Mouse (Mus musculus) embryonic facial prominence, embryonic 14.5 days (tissue): ENCODE results near the gene Ap1ar. TPM values are rescaled to one million over a fixed set of nuclear protein-coding genes. Genes with fewer than 3 reads are reported as not detected.

Source experiments
- ATAC-seq: fragments of 200-750 bp; cut with Nextera tagmentation; 2 replicates; pipeline ENCODE4 v1.8.0; 2017; ENCODE audit warnings: low read depth, moderate number of reproducible peaks, moderate TSS enrichment
- DNase-seq: peaks from one replicate; pipeline ENCODE4 v3.0.0-alpha.2; 2015; ENCODE audit warnings: low spot score
- H3K27ac ChIP-seq: fragments of 300-500 bp; sonication (generic); replicated peaks from 2 replicates; pipeline ENCODE4 v1.5.1; 2014; ENCODE audit warnings: low read depth, mild to moderate bottlenecking, low read length, moderate library complexity
- H3K27me3 ChIP-seq: fragments of 300-500 bp; sonication (generic); replicated peaks from 2 replicates; pipeline ENCODE4 v1.6.1; 2014; ENCODE audit warnings: low read length; ENCODE audit not compliant: control insufficient read depth, insufficient read depth
- H3K36me3 ChIP-seq: fragments of 300-500 bp; sonication (generic); 2 replicates; pipeline ENCODE4 v1.6.1; 2014; ENCODE audit warnings: low read length, mixed read lengths; ENCODE audit not compliant: control insufficient read depth, insufficient read depth
- H3K4me1 ChIP-seq: fragments of 300-500 bp; sonication (generic); 2 replicates; pipeline ENCODE4 v1.6.1; 2014; ENCODE audit warnings: antibody characterized with exemption, low read length; ENCODE audit not compliant: control insufficient read depth, insufficient read depth
- H3K4me2 ChIP-seq: fragments of 300-500 bp; sonication (generic); 2 replicates; pipeline ENCODE4 v1.6.1; 2014; ENCODE audit warnings: low read depth, mild to moderate bottlenecking, low read length, moderate library complexity, mixed read lengths
- H3K4me3 ChIP-seq: fragments of 300-500 bp; sonication (generic); 2 replicates; pipeline ENCODE4 v1.5.1; 2014; ENCODE audit warnings: low read depth, mild to moderate bottlenecking, low read length
- H3K9ac ChIP-seq: fragments of 300-500 bp; sonication (generic); 2 replicates; pipeline ENCODE4 v1.6.1; 2014; ENCODE audit warnings: low read depth, mild to moderate bottlenecking, low read length, moderate library complexity, mixed read lengths
- H3K9me3 ChIP-seq: fragments of 300-500 bp; sonication (generic); 2 replicates; pipeline ENCODE4 v1.6.1; 2016; ENCODE audit warnings: low read length; ENCODE audit not compliant: control insufficient read depth
- WGBS: fragments of 180-500 bp; shearing (Covaris S2); extraction: QIAGEN DNeasy Blood & Tissue Kit; methylation state at CpG from one replicate; pipeline ENCODE4 v1.1.7; 2014; 5-methylcytosine and 5-hydroxymethylcytosine counted together
- polyA plus RNA-seq: library from polyadenylated mRNA; unstranded; fragments of >200 nt; fragmentation: Nextera tagmentation; extraction: Ambion mirVana; gene quantifications from 2 replicates; pipeline ENCODE4 v1.2.1, GENCODE M21; 2014

Ap1ar gene
- polyA plus RNA-seq, 1 experiment from 2014 or later: 36.2 TPM

GRCm38 (mm10) chr3:127868046-127868758 lies 30.9 kb upstream of the Ap1ar start:
- no peak overlapping the region for H3K9ac ChIP-seq
- H3K9me3 ChIP-seq: no peaks in the 10 kb centered on the region
- no peaks in the 10 kb centered on the region for H3K36me3 ChIP-seq
- WGBS: 75% methylated on average over 9 of the region's 9 CpGs
- H3K4me2 ChIP-seq: no peak overlapping the region
- ATAC-seq (no peak), DNase-seq (no peak)
- H3K4me3 ChIP-seq: no peak overlapping the region
- H3K27me3 ChIP-seq: no peaks in the 10 kb centered on the region
- no peaks in the 10 kb centered on the region for H3K4me1 ChIP-seq
- no peak overlapping the region for H3K27ac ChIP-seq

DNA sequence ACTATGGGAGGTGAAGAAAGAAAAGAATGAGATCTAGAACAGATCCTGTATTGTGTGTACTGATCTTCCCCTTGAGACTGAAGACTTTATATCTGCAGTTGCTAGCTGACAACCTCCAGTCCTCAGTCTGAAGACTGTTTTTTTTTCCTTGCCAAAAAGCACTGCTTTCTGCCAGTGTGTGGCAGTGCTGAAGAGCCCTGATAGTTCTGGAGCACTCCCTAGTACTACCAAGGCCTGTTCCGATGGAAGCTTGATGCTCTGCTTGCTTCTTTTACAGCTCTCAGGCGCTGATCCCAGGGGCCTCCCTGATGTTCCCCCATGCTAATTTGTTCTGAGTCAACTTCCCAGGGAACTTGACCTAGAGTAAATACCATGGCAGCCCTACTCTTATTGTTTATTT lies 26.9 kb upstream of the Ap1ar start:
- Histone ChIP-seq H3K36me3 (no peaks in the 10 kb centered on the region), H3K9me3 (no peaks in the 10 kb centered on the region), H3K27me3 (no peaks in the 10 kb centered on the region), H3K27ac (no peak overlapping the region), H3K9ac (no peak overlapping the region), H3K4me2 (no peak overlapping the region), H3K4me3 (no peak overlapping the region), H3K4me1 (no peaks in the 10 kb centered on the region)
- no peak for ATAC-seq
- no peak for DNase-seq
- 37% methylated on average over 2 of the region's 2 CpGs for WGBS

- Histone ChIP-seq H3K4me3 (no peak overlapping the region), H3K4me1 (no peaks in the 10 kb centered on the region), H3K9ac (no peak overlapping the region), H3K4me2 (no peak overlapping the region), H3K9me3 (no peaks in the 10 kb centered on the region), H3K36me3 (no peaks in the 10 kb centered on the region), H3K27me3 (no peaks in the 10 kb centered on the region), H3K27ac (no peak overlapping the region)
- WGBS: 62% methylated on average over 3 of the region's 3 CpGs
- ATAC-seq (no peak), DNase-seq (peak; percentile 23)
Observed at GRCm38 (mm10) chr3:127863571-127863970, 26.2 kb upstream of the Ap1ar start.

DNA sequence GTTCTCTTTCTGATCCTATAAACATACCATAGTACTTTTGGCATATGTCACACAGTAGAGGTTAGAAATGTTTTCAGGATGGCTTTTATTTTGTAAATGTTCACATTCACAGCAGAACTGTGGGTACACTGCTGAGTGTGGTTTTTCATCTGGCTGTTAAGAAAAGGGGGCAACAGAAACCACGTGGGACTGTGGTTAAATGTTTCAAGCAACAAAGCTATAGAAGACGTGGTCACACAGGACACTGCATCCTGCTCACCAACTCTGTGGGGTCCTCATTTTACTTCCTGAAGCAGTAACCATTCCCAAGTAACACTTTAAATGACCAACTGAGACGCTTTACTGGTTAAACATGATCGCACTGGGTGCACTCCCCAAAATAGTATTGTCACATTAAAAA lies 25.2 kb upstream of the Ap1ar start:
- no peak overlapping the region for H3K4me2 ChIP-seq
- H3K27ac ChIP-seq: no peak overlapping the region
- 59% methylated on average over 4 of the region's 4 CpGs for WGBS
- H3K9me3 ChIP-seq: no peaks in the 10 kb centered on the region
- DNase-seq (no peak), ATAC-seq (no peak)
- no peak overlapping the region for H3K4me3 ChIP-seq
- H3K4me1 ChIP-seq: no peaks in the 10 kb centered on the region
- H3K27me3 ChIP-seq: no peaks in the 10 kb centered on the region
- H3K9ac ChIP-seq: no peak overlapping the region
- no peaks in the 10 kb centered on the region for H3K36me3 ChIP-seq

GRCm38 (mm10) chr3:127861340-127861739 lies 24.0 kb upstream of the Ap1ar start:
- no peaks in the 10 kb centered on the region for H3K36me3 ChIP-seq
- H3K9me3 ChIP-seq: no peaks in the 10 kb centered on the region
- WGBS: 71% methylated on average over 11 of the region's 11 CpGs
- peak overlapping the region; percentile 53; the same call in 1 of the 2 replicates for H3K27ac ChIP-seq
- H3K27me3 ChIP-seq: no peaks in the 10 kb centered on the region
- ATAC-seq (peak; percentile 78), DNase-seq (peak; percentile 78)
- no peak overlapping the region for H3K9ac ChIP-seq
- no peak overlapping the region for H3K4me3 ChIP-seq
- H3K4me2 ChIP-seq: no peak overlapping the region
- H3K4me1 ChIP-seq: no peaks in the 10 kb centered on the region

- 18% methylated on average over 15 of the region's 15 CpGs for WGBS
- H3K4me1 ChIP-seq: peaks cover 5% of the 10 kb centered on the region; the same call in 1 of the 2 replicates
- no peaks in the 10 kb centered on the region for H3K36me3 ChIP-seq
- DNase-seq: peak; percentile 92
- H3K9me3 ChIP-seq: no peaks in the 10 kb centered on the region
- no peak overlapping the region for H3K27ac ChIP-seq
- peak; percentile 79; the same call in 1 of the 2 replicates for ATAC-seq
- peak overlapping the region; percentile 21; the same call in 1 of the 2 replicates for H3K9ac ChIP-seq
- H3K4me3 ChIP-seq: no peak overlapping the region
- H3K27me3 ChIP-seq: no peaks in the 10 kb centered on the region
- H3K4me2 ChIP-seq: peak overlapping the region; percentile 18
Observed at GRCm38 (mm10) chr3:127853431-127854206, 16.3 kb upstream of the Ap1ar start.

DNA sequence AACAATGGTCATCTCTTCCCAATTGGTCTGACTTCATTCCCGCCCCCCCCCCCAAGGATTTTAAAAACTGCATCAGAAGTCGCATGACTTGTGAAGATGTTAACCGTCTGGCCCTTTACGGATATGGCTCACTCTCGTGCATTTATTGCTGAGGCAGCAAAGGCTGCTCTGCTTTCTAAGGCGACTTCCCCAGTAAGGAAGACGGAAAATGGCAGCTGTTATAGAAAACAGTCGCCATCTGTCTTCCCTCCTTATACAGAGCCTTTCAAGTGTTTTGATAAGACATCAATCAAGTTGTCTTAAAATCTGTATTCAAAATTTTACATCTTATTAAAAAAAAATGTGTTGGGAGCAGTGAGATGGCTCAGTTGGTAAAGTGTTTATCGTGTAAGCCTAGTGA lies 15.4 kb upstream of the Ap1ar start:
- Histone ChIP-seq H3K4me3 (no peak overlapping the region), H3K4me2 (no peak overlapping the region), H3K27me3 (no peaks in the 10 kb centered on the region), H3K9me3 (no peaks in the 10 kb centered on the region), H3K4me1 (peaks cover 5% of the 10 kb centered on the region; the same call in 1 of the 2 replicates), H3K27ac (no peak overlapping the region), H3K36me3 (no peaks in the 10 kb centered on the region), H3K9ac (no peak overlapping the region)
- ATAC-seq (no peak), DNase-seq (no peak)
- WGBS: 73% methylated on average over 9 of the region's 9 CpGs

DNA sequence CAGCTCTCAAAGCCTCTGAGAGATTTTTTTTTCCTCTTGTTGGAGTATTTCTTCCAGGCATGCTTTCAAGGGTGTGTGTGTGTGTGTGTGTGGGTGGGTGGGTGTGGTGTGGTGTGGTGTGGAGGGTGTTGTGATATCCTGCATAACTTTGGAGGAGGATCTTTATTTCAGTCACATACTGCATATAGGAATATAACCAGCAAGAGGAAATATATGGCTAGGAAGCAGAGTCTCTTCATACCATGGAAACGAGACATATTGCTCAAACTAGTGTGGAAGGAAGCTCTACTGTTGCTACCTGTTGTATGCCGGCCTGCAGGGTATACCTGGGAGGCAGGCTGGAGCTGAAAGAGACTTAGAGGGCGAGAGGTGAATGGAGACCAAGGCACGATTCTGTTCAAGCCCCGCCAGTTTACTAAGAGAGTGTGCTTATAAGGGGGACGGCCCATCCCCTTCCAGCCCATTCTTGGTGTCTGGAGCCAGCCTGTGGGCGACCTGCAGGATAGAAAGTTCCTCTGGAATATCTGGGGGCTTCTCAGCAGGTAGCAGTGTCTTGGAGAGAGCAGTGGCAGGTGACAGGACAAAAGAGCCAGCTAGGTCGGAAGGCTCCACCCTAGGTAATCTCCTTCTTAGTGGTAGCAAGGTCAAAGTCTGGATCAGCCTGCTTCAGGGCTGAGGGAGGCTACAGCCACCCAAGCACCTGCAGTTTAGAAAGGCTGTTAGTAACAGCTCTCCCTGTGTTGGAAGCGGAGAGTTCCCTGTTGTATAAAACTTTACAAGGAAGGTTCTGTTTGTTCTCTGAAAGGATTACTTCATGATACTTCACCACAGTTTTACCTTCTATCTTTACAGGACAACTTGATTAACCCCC lies 13.7 kb upstream of the Ap1ar start:
- 49% methylated on average over 9 of the region's 9 CpGs for WGBS
- Histone ChIP-seq H3K4me3 (no peak overlapping the region), H3K9ac (no peak overlapping the region), H3K9me3 (no peaks in the 10 kb centered on the region), H3K27me3 (no peaks in the 10 kb centered on the region), H3K36me3 (no peaks in the 10 kb centered on the region), H3K4me1 (peaks cover 5% of the 10 kb centered on the region; the same call in 1 of the 2 replicates), H3K27ac (no peak overlapping the region), H3K4me2 (no peak overlapping the region)
- DNase-seq: no peak
- no peak for ATAC-seq
